Mouse (Mus musculus) liver, embryonic 15.5 days (tissue): ENCODE data around the gene Efhd1. TPM values are rescaled to one million over a fixed set of nuclear protein-coding genes. Genes with fewer than 3 reads are reported as not detected.

Source experiments
- ATAC-seq: fragments of 200-750 bp; cut with Nextera tagmentation; 2 replicates; pipeline ENCODE4 v1.8.0; 2017; ENCODE audit warnings: moderate number of reproducible peaks, mild to moderate bottlenecking, moderate library complexity; ENCODE audit not compliant: insufficient read depth
- H3K27ac ChIP-seq: fragments of 300-500 bp; sonication (generic); replicated peaks from 2 replicates; pipeline ENCODE4 v1.5.1; 2015; ENCODE audit warnings: mild to moderate bottlenecking, inconsistent platforms
- H3K27me3 ChIP-seq: fragments of 300-500 bp; sonication (generic); 2 replicates; pipeline ENCODE4 v1.6.1; 2015; ENCODE audit warnings: mild to moderate bottlenecking, inconsistent platforms
- H3K36me3 ChIP-seq: fragments of 300-500 bp; sonication (generic); replicated peaks from 2 replicates; pipeline ENCODE4 v1.6.1; 2015; ENCODE audit warnings: moderate library complexity, mild to moderate bottlenecking, inconsistent platforms
- H3K4me1 ChIP-seq: fragments of 300-500 bp; sonication (generic); replicated peaks from 2 replicates; pipeline ENCODE4 v1.6.1; 2015; ENCODE audit warnings: inconsistent platforms
- H3K4me2 ChIP-seq: fragments of 300-500 bp; sonication (generic); 2 replicates; pipeline ENCODE4 v1.6.1; 2015; ENCODE audit warnings: moderate library complexity, mild to moderate bottlenecking, inconsistent platforms
- H3K4me3 ChIP-seq: fragments of 300-500 bp; sonication (generic); replicated peaks from 2 replicates; pipeline ENCODE4 v1.5.1; 2015; ENCODE audit warnings: mild to moderate bottlenecking, inconsistent platforms
- H3K9ac ChIP-seq: fragments of 300-500 bp; sonication (generic); 2 replicates; pipeline ENCODE4 v1.6.1; 2015; ENCODE audit warnings: moderate library complexity, mild to moderate bottlenecking, inconsistent platforms
- H3K9me3 ChIP-seq: fragments of 300-500 bp; sonication (generic); replicated peaks from 2 replicates; pipeline ENCODE4 v1.6.1; 2016; ENCODE audit warnings: inconsistent platforms
- WGBS: fragments of 180-500 bp; shearing (Covaris S2); methylation state at CpG from one replicate; pipeline ENCODE4 v1.1.7; 2015; ENCODE audit warnings: mixed read lengths; ENCODE audit not compliant: insufficient replicate concordance; 5-methylcytosine and 5-hydroxymethylcytosine counted together
- polyA plus RNA-seq: library from polyadenylated mRNA; unstranded; fragments of >200 nt; fragmentation: Nextera tagmentation; extraction: Ambion mirVana; gene quantifications from 2 replicates; pipeline ENCODE4 v1.2.1, GENCODE M21; 2015

The Efhd1 gene
- polyA plus RNA-seq, 1 experiment from 2014 or later: 0.05 TPM

DNA sequence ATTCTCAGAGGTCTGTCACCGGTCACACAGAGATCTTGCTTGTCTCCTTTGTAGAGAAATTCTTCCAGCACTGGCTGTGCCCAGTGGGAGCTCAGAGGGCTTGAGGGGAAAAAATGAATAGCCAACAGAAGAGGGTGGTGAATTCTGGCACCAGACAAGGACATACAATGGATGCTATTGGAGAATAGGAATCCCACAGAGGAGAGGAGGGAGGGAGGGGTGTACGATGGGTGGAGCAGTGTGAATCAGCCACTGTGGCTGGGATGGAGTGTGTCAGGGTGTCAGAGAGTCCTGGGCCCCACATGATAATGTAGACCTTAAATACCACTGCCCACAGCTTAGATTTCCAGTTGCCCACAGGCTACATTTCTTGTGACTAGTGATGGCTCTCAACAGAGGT is 22.9 kb downstream of the Efhd1 start:
- Histone ChIP-seq H3K4me3 (no peak overlapping the region), H3K36me3 (no peaks in the 10 kb centered on the region), H3K27me3 (0 out of 2 replicates have a peak, but pooled peaks cover 7% of the 10 kb centered on the region), H3K9me3 (no peaks in the 10 kb centered on the region), H3K4me1 (no peaks in the 10 kb centered on the region), H3K9ac (no peak overlapping the region), H3K27ac (no peak overlapping the region), H3K4me2 (no peak overlapping the region)
- no peak for ATAC-seq
- 58% methylated on average over 2 of the region's 2 CpGs for WGBS

DNA sequence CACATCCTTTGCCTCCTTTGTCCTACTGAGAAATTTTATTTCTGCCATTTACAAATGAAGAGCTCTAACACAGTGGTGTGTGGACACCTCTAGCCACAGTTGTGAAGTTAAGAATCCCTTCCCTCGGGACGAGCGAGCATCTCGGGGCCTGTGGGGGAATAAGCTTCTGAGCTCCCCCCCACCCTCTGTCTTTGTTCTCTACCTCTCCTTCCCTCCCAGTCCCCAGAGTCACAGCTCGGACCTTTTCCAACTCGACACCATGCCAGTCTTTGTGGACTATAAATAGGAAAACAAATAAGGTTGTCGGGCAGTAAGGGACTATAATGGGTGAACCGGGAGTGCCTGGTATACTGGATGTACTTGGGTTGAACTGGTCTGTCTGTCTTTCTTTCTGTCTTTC is 27.3 kb downstream of the Efhd1 start:
- no peak overlapping the region for H3K9ac ChIP-seq
- H3K4me2 ChIP-seq: no peak overlapping the region
- no peak for ATAC-seq
- H3K36me3 ChIP-seq: no peaks in the 10 kb centered on the region
- H3K4me1 ChIP-seq: no peaks in the 10 kb centered on the region
- WGBS: 62% methylated on average over 8 of the region's 8 CpGs
- H3K27me3 ChIP-seq: no peaks in the 10 kb centered on the region
- H3K27ac ChIP-seq: no peak overlapping the region
- H3K4me3 ChIP-seq: no peak overlapping the region
- H3K9me3 ChIP-seq: no peaks in the 10 kb centered on the region

GRCm38 (mm10) chr1:87292420-87293190 is 28.4 kb downstream of the Efhd1 start:
- Histone ChIP-seq H3K9me3 (no peaks in the 10 kb centered on the region), H3K27ac (no peak overlapping the region), H3K36me3 (no peaks in the 10 kb centered on the region), H3K27me3 (no peaks in the 10 kb centered on the region), H3K4me2 (no peak overlapping the region), H3K4me3 (no peak overlapping the region), H3K9ac (no peak overlapping the region), H3K4me1 (no peaks in the 10 kb centered on the region)
- 58% methylated on average over 15 of the region's 15 CpGs for WGBS
- no peak for ATAC-seq

- Histone ChIP-seq H3K4me2 (no peak overlapping the region), H3K27ac (peak overlapping the region; percentile 64), H3K27me3 (no peaks in the 10 kb centered on the region), H3K9ac (no peak overlapping the region), H3K9me3 (no peaks in the 10 kb centered on the region), H3K4me1 (no peaks in the 10 kb centered on the region), H3K36me3 (no peaks in the 10 kb centered on the region), H3K4me3 (no peak overlapping the region)
- 58% methylated on average over 4 of the region's 4 CpGs for WGBS
- 0 out of 2 replicates have a peak, but pooled peaks have one; percentile 23 for ATAC-seq
Observed at GRCm38 (mm10) chr1:87294063-87294710, 30.0 kb downstream of the Efhd1 start.

- H3K4me3 ChIP-seq: no peak overlapping the region
- no peaks in the 10 kb centered on the region for H3K9me3 ChIP-seq
- ATAC-seq: no peak
- no peaks in the 10 kb centered on the region for H3K4me1 ChIP-seq
- no peak overlapping the region for H3K9ac ChIP-seq
- no peak overlapping the region for H3K4me2 ChIP-seq
- 40% methylated on average over 4 of the region's 4 CpGs for WGBS
- H3K27ac ChIP-seq: peak overlapping the region; percentile 61
- no peaks in the 10 kb centered on the region for H3K27me3 ChIP-seq
- no peaks in the 10 kb centered on the region for H3K36me3 ChIP-seq
Observed at GRCm38 (mm10) chr1:87294951-87295350, 30.8 kb downstream of the Efhd1 start.

DNA sequence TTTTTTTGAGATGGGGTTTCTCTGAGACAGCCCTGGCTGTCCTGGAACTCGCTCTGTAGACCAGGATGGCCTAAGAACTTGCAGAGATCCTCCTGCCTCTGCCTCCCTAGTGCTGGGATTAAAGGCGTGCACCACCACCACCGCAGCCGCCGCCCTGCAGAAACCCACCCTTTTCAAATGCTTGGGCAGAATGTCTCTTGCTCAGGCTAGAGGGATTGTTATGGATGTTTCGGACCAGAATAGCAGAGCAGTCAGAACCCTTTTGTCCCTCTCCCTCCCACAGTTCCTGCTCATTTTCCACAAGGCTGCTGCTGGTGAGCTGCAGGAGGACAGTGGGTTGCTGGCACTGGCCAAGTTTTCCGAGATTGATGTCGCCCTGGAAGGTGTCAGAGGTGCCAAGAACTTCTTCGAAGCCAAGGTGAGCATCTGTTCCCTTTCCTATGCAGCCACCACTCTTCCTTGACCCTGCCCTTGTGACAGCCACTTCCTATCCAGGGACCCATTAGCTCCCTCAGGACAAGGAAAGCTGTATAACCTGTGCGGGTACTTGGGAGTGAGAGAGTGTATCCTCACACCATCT is 33.3 kb downstream of the Efhd1 start:
- Histone ChIP-seq H3K4me3 (no peak overlapping the region), H3K9ac (no peak overlapping the region), H3K9me3 (no peaks in the 10 kb centered on the region), H3K4me1 (0 out of 2 replicates have a peak, but pooled peaks cover 3% of the 10 kb centered on the region), H3K27ac (no peak overlapping the region), H3K4me2 (no peak overlapping the region), H3K27me3 (no peaks in the 10 kb centered on the region), H3K36me3 (no peaks in the 10 kb centered on the region)
- 68% methylated on average over 10 of the region's 10 CpGs for WGBS
- ATAC-seq: no peak

- ATAC-seq: no peak
- WGBS: 54% methylated on average over 14 of the region's 14 CpGs
- Histone ChIP-seq H3K4me3 (no peak overlapping the region), H3K9me3 (no peaks in the 10 kb centered on the region), H3K4me1 (0 out of 2 replicates have a peak, but pooled peaks cover 3% of the 10 kb centered on the region), H3K36me3 (no peaks in the 10 kb centered on the region), H3K4me2 (no peak overlapping the region), H3K27ac (no peak overlapping the region), H3K9ac (no peak overlapping the region), H3K27me3 (no peaks in the 10 kb centered on the region)
Observed at GRCm38 (mm10) chr1:87300360-87301286, 36.5 kb downstream of the Efhd1 start.

DNA sequence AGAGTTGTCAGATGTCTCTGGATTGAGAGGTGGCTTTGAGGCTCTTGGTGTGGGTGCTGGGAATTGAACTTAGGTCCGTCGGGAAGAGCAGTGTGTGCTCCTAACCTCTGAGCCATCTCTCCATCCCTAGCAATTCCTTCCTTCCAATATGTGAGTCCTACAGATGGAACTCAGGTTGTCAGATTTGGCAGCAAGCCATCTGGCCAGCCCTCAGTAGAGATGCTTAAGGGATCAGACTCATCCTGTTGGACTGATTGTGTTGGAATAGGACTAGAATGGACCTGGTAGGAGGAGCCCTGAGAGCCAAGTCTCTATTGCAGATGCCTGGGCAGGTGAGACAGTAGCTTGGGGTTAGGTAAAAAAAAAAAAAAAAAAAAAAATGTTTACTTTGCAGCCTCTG is 37.8 kb downstream of the Efhd1 start:
- H3K4me3 ChIP-seq: no peak overlapping the region
- ATAC-seq: no peak
- H3K27ac ChIP-seq: no peak overlapping the region
- no peaks in the 10 kb centered on the region for H3K27me3 ChIP-seq
- H3K36me3 ChIP-seq: no peaks in the 10 kb centered on the region
- WGBS: 67% methylated on average over 2 of the region's 2 CpGs
- no peaks in the 10 kb centered on the region for H3K9me3 ChIP-seq
- H3K4me1 ChIP-seq: 0 out of 2 replicates have a peak, but pooled peaks cover 3% of the 10 kb centered on the region
- H3K9ac ChIP-seq: no peak overlapping the region
- H3K4me2 ChIP-seq: no peak overlapping the region

DNA sequence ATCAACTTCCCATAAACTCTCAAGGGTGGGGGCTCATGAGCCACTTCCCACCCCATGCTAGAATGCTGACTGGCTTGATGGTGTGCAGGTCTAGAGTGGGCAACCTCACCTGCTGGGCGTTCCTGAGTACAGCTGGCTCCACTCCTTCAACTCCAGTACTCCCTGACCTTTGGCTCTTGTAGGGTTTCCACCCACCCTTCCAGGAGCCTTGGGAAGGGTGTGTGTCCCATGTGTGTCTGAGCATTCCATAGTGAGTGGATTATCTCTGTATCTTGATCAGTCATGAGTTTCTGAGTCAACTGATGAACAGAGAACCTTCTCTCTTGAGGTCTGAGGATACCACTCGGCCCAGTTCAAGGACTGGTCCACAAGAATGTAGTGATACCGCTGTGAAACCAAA is 44.8 kb downstream of the Efhd1 start:
- Histone ChIP-seq H3K4me1 (no peaks in the 10 kb centered on the region), H3K4me2 (no peak overlapping the region), H3K27ac (no peak overlapping the region), H3K4me3 (no peak overlapping the region), H3K36me3 (no peaks in the 10 kb centered on the region), H3K9ac (no peak overlapping the region), H3K27me3 (no peaks in the 10 kb centered on the region), H3K9me3 (no peaks in the 10 kb centered on the region)
- 74% methylated on average over 3 of the region's 3 CpGs for WGBS
- ATAC-seq: no peak

DNA sequence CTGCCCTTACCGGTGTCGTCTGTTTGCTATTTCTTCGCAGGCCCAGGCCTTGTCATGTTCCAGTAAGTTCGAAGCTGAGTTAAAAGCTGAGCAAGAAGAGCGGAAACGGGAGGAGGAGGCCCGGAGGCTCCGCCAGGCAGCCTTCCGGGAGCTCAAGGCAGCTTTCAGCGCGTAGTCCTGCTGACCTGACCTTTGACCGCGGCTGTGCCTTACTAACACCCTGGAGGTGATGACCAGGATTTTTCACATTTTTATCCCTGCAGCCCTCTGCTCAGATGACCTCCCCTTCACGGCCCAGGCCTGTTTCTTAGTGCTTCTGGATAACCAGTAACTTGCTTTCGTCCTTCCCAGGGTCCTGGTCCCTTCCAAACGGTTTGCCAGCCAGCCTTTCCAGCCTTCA is 45.5 kb downstream of the Efhd1 start:
- Histone ChIP-seq H3K36me3 (no peaks in the 10 kb centered on the region), H3K9ac (no peak overlapping the region), H3K27ac (no peak overlapping the region), H3K4me1 (no peaks in the 10 kb centered on the region), H3K4me3 (no peak overlapping the region), H3K4me2 (no peak overlapping the region), H3K27me3 (no peaks in the 10 kb centered on the region), H3K9me3 (no peaks in the 10 kb centered on the region)
- ATAC-seq: no peak
- WGBS: 71% methylated on average over 16 of the region's 16 CpGs
